In the genomic region with DNA sequence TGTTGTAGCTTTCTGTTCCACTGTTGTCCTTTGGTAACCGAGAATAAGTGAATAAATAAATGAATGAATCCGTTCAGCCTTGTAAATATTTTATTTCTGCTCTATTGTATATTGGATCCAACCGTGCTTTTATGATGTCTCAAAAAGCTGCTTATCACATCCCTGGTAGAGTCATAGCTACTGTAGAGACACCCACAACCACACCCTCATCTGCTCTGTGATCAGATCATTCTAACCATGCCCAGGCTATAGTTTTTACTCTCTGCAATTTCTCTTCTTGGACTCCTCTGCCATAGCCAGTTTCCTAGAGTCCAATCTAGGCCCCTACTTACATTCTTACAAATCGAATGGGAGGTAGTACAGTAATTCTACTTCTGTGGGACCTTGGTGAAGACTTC, we compare ENCODE assay signal across 11 mouse cellular contexts. TPM values are rescaled to one million over a fixed set of nuclear protein-coding genes. Genes with fewer than 3 reads are reported as not detected.
DNase-seq lines count a peak whose midpoint lies in the region; ATAC-seq and TF ChIP-seq lines count a peak whose summit lies in the region.
"Had no signal": no experiment of that assay in that cellular context is flagged by ENCODE, and none has a peak within 500 bp of the region (broad histone marks: within the 10 kb centered on the region; RNA-seq: fewer than 3 reads in every experiment).

No protein-coding gene starts in this region.

- no peaks in the 10 kb centered on the region for H3K27me3 ChIP-seq in heart, embryonic 11.5 days (ENCODE audit: control insufficient read depth, insufficient read depth, low read length)
- H3K27me3 ChIP-seq in midbrain, embryonic 10.5 days (ENCODE audit: low read depth, poor library complexity, severe bottlenecking): no peaks in the 10 kb centered on the region
- H3K27me3 ChIP-seq in midbrain, postnatal 0 days (ENCODE audit: insufficient read depth, low read length): no peaks in the 10 kb centered on the region
- no peaks in the 10 kb centered on the region for H3K27me3 ChIP-seq in liver, embryonic 11.5 days (replicated peaks; ENCODE audit: control insufficient read depth, insufficient read depth, low read length)
- no peaks in the 10 kb centered on the region for H3K27me3 ChIP-seq in stomach, embryonic 16.5 days (ENCODE audit: control insufficient read depth, insufficient read depth, low read length)
- H3K27me3 ChIP-seq: forebrain, embryonic 15.5 days; hindbrain, embryonic 12.5 days had no signal

- peaks cover 33% of the 10 kb centered on the region for H3K4me1 ChIP-seq in heart, embryonic 11.5 days (ENCODE audit: control insufficient read depth, insufficient read depth, low read length)
- peaks cover 87% of the 10 kb centered on the region for H3K4me1 ChIP-seq in midbrain, embryonic 10.5 days
- 0 out of 2 replicates have a peak, but pooled peaks cover 4% of the 10 kb centered on the region for H3K4me1 ChIP-seq in midbrain, postnatal 0 days (ENCODE audit: insufficient read depth, low read length)
- peaks cover 77% of the 10 kb centered on the region for H3K4me1 ChIP-seq in liver, embryonic 11.5 days (replicated peaks; ENCODE audit: control insufficient read depth, insufficient read depth, low read length)
- H3K4me1 ChIP-seq in stomach, embryonic 16.5 days (ENCODE audit: control insufficient read depth, insufficient read depth, low read length): peaks cover 25% of the 10 kb centered on the region

- DNase-seq in heart, postnatal 36 days: no peak
- no peak for DNase-seq in midbrain, embryonic 10.5 days (ENCODE audit: low spot score)
- no peak for DNase-seq in midbrain, postnatal 0 days (ENCODE audit: low spot score)
- DNase-seq in liver, embryonic 11.5 days (ENCODE audit: low spot score): no peak
- no peak for DNase-seq in gastrocnemius, postnatal 4 days (ENCODE audit: low spot score in 2 of 2)
- DNase-seq in B cell, adult 2 months: no peak
- DNase-seq: cerebellum, postnatal 36 days had no signal

- WGBS in heart, embryonic 11.5 days (ENCODE audit: insufficient replicate concordance): 68% methylated on average over 4 of the region's 4 CpGs
- WGBS in midbrain, embryonic 10.5 days: 83% methylated on average over 4 of the region's 4 CpGs
- WGBS in midbrain, postnatal 0 days: 57% methylated on average over 4 of the region's 4 CpGs
- WGBS in liver, embryonic 11.5 days: 58% methylated on average over 4 of the region's 4 CpGs
- WGBS in stomach, embryonic 16.5 days: 51% methylated on average over 4 of the region's 4 CpGs

- H3K9ac ChIP-seq in heart, embryonic 11.5 days (ENCODE audit: low read depth, low read length): no peak overlapping the region
- H3K9ac ChIP-seq in midbrain, postnatal 0 days (replicated peaks; ENCODE audit: low read length, poor library complexity, severe bottlenecking): no peak overlapping the region
- no peak overlapping the region for H3K9ac ChIP-seq in liver, embryonic 11.5 days (ENCODE audit: low read depth, low read length)
- H3K9ac ChIP-seq in stomach, embryonic 16.5 days (ENCODE audit: low read length): no peak overlapping the region
- H3K9ac ChIP-seq: forebrain, embryonic 15.5 days; hindbrain, embryonic 12.5 days had no signal

- H3K9me3 ChIP-seq in heart, embryonic 11.5 days (replicated peaks; ENCODE audit: control insufficient read depth, low read length): no peaks in the 10 kb centered on the region
- no peaks in the 10 kb centered on the region for H3K9me3 ChIP-seq in midbrain, embryonic 10.5 days (replicated peaks)
- no peaks in the 10 kb centered on the region for H3K9me3 ChIP-seq in midbrain, postnatal 0 days (ENCODE audit: low read length)
- no peaks in the 10 kb centered on the region for H3K9me3 ChIP-seq in liver, embryonic 11.5 days (ENCODE audit: control insufficient read depth, low read length)
- no peaks in the 10 kb centered on the region for H3K9me3 ChIP-seq in stomach, embryonic 16.5 days (replicated peaks; ENCODE audit: control insufficient read depth, low read length)
- H3K9me3 ChIP-seq: forebrain, embryonic 15.5 days; hindbrain, embryonic 12.5 days had no signal

- TF ChIP-seq CTCF in midbrain, postnatal 0 days (IDR thresholded peaks at IDR 0.05): no peak

- 0 out of 2 replicates have a peak overlapping the region, but pooled peaks have one; percentile 6 for H3K4me2 ChIP-seq in heart, embryonic 11.5 days
- H3K4me2 ChIP-seq in midbrain, postnatal 0 days (ENCODE audit: low read depth, low read length, poor library complexity, severe bottlenecking): no peak overlapping the region
- H3K4me2 ChIP-seq in liver, embryonic 11.5 days: peak overlapping the region; percentile 53
- H3K4me2 ChIP-seq in stomach, embryonic 16.5 days (ENCODE audit: low read depth, low read length): no peak overlapping the region
- H3K4me2 ChIP-seq: forebrain, embryonic 15.5 days; hindbrain, embryonic 12.5 days had no signal

- peak overlapping the region; percentile 81 for H3K27ac ChIP-seq in heart, embryonic 11.5 days (ENCODE audit: low read depth, low read length)
- H3K27ac ChIP-seq in midbrain, embryonic 10.5 days (replicated peaks): peak overlapping the region; percentile 69
- no peak overlapping the region for H3K27ac ChIP-seq in midbrain, postnatal 0 days (ENCODE audit: low read depth, low read length)
- peak overlapping the region; percentile 46; the same call in 1 of the 2 replicates for H3K27ac ChIP-seq in liver, embryonic 11.5 days (ENCODE audit: low read depth, low read length)
- peak overlapping the region; percentile 69 for H3K27ac ChIP-seq in stomach, embryonic 16.5 days (ENCODE audit: low read length)
- H3K27ac ChIP-seq: forebrain, embryonic 15.5 days had no signal

- no peak for ATAC-seq in heart, embryonic 11.5 days (replicated peaks; ENCODE audit: insufficient number of reproducible peaks, low FRiP score, low TSS enrichment)
- ATAC-seq in midbrain, postnatal 0 days (ENCODE audit: low FRiP score): no peak
- ATAC-seq in liver, embryonic 11.5 days (replicated peaks; ENCODE audit: low FRiP score): peak; percentile 82
- no peak for ATAC-seq in stomach, embryonic 16.5 days (ENCODE audit: insufficient read depth, low FRiP score)
- ATAC-seq: forebrain, embryonic 15.5 days had no signal

- H3K36me3 ChIP-seq in heart, embryonic 11.5 days (ENCODE audit: control insufficient read depth, insufficient read depth, low read length): no peaks in the 10 kb centered on the region
- H3K36me3 ChIP-seq in midbrain, embryonic 10.5 days: no peaks in the 10 kb centered on the region
- H3K36me3 ChIP-seq in midbrain, postnatal 0 days (ENCODE audit: insufficient read depth, low read length): no peaks in the 10 kb centered on the region
- H3K36me3 ChIP-seq in liver, embryonic 11.5 days (ENCODE audit: control insufficient read depth, insufficient read depth, low read length): no peaks in the 10 kb centered on the region
- H3K36me3 ChIP-seq in stomach, embryonic 16.5 days (ENCODE audit: control insufficient read depth, insufficient read depth, low read length): no peaks in the 10 kb centered on the region
- H3K36me3 ChIP-seq: forebrain, embryonic 15.5 days; hindbrain, embryonic 12.5 days had no signal

- intact Hi-C loops in heart, postnatal 36 days (cut with DNase I): no loop called here

- H3K4me3 ChIP-seq in heart, embryonic 11.5 days (ENCODE audit: low read depth, low read length): no peak overlapping the region
- no peak overlapping the region for H3K4me3 ChIP-seq in midbrain, embryonic 10.5 days
- H3K4me3 ChIP-seq in midbrain, postnatal 0 days (ENCODE audit: low read depth, low read length): no peak overlapping the region
- H3K4me3 ChIP-seq in liver, embryonic 11.5 days (ENCODE audit: low read depth, low read length): no peak overlapping the region
- no peak overlapping the region for H3K4me3 ChIP-seq in stomach, embryonic 16.5 days (replicated peaks; ENCODE audit: low read length)
- H3K4me3 ChIP-seq: forebrain, embryonic 15.5 days; hindbrain, embryonic 12.5 days had no signal

RNA-seq across cellular contexts. Expression of a gene that starts 12.7 kb away (rescaled TPM):
- 39.7 and 44.5 TPM in 2 replicates for polyA plus RNA-seq in heart, embryonic 11.5 days (2014; fragmentation: Nextera tagmentation; extraction: Ambion mirVana)
- total RNA-seq in heart, postnatal 36 days (2021): 1 to 10 TPM; 2.1 to 2.4 TPM
- 13.6 and 15.8 TPM in 2 replicates for polyA plus RNA-seq in midbrain, embryonic 10.5 days (2016; fragmentation: Nextera tagmentation; extraction: Ambion mirVana)
- total RNA-seq in midbrain, postnatal 0 days (2014; rRNA removed): 27.4 and 35.0 TPM in 2 replicates
- 23.0 and 23.4 TPM in 2 replicates for polyA plus RNA-seq in midbrain, postnatal 0 days (2015; fragmentation: Nextera tagmentation; extraction: Ambion mirVana)
- polyA plus RNA-seq in liver, embryonic 11.5 days (2014; fragmentation: Nextera tagmentation; extraction: Ambion mirVana): 15.9 and 17.2 TPM in 2 replicates
- 48.7 and 49.1 TPM in 2 replicates for polyA plus RNA-seq in stomach, embryonic 16.5 days (2015; fragmentation: Nextera tagmentation; extraction: Ambion mirVana)
- total RNA-seq in gastrocnemius, postnatal 4 days (2021): 10 to 100 TPM; 60.0 to 67.4 TPM

Comparison
In these comparisons a context has a peak if more than half of its experiments do, and no peak if none do; other contexts are left out.
1. H3K4me2 ChIP-seq: peak in heart, embryonic 11.5 days (single experiment) and liver, embryonic 11.5 days (single experiment); none in midbrain, postnatal 0 days (single experiment) and stomach, embryonic 16.5 days (single experiment).